Mouse (Mus musculus) kidney, postnatal 4 days (tissue): Measurements from ENCODE around the gene 1700067K01Rik.
A peak's percentile ranks its signal among the peaks of the same experiment; 100 is the strongest.
"Not testable (repeated sequence)": the region's sequence is repeated elsewhere in the genome, so short reads cannot be mapped to it uniquely, and the experiment has no call there.

ENCODE experiments used
- DNase-seq, 2 experiments: peaks; one replicate each; pipeline ENCODE4 v3.0.0; 2021; ENCODE audit warnings: mixed read lengths in 2 of 2

Gene 1700067K01Rik

DNA sequence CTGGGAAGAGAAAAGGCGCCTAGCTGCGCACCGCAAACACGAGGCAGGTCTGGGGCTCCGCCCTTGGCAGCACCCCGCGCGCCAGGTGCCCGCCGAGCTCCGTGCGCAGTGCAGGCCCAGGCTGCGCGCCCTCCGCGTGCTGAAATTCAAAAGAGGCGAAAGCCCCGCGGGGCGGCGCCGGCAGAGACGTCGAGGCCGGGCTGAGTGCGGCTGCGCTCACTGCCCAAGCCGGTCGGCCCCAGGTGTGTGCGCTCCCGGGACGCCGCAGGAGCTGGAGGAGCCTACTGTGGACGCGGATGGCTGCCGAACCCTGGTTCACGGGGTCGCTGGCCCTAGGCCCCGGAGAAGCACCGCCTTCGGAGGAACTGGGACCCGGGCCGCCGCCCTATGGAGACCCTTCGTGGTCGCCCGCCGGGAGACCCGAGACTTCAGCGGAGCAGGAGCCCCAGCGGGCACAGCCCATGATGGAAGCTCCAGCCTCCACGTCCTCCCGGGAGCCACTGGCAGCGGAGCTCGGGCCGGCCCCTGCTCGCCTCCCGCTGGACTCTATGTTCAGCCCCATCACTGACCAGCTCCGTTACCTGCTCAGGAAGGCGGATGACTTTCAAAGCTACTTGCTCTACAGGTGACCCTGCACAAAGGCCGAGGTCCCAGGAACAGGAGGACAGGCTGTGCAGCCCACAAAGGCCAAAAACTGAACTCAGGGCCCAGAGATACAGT, at the start of gene 1700067K01Rik:
Gene 1700067K01Rik (plus strand): TSS at position 222 of the 720 bp plus-strand sequence.
- peak; percentile 23 to 25 for DNase-seq

DNA sequence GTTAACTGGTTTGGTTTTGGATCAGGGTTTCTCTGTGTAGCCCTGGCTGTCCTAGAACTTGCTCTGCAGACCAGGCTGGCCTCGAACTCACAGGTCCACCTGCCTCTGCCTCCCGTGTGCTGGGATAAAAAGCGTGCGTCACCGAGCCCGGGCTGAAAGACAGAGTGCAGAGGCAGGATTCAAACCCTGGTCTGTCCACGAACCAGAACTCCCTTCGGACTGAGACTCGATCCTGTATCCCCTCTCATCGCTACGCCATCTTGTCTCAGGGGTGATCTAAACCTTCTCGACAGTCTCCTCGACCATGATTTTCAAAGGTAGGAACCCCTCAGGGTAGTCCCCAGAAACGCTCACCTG, 46.6 kb upstream of the 1700067K01Rik start:
- no peak for DNase-seq

DNA sequence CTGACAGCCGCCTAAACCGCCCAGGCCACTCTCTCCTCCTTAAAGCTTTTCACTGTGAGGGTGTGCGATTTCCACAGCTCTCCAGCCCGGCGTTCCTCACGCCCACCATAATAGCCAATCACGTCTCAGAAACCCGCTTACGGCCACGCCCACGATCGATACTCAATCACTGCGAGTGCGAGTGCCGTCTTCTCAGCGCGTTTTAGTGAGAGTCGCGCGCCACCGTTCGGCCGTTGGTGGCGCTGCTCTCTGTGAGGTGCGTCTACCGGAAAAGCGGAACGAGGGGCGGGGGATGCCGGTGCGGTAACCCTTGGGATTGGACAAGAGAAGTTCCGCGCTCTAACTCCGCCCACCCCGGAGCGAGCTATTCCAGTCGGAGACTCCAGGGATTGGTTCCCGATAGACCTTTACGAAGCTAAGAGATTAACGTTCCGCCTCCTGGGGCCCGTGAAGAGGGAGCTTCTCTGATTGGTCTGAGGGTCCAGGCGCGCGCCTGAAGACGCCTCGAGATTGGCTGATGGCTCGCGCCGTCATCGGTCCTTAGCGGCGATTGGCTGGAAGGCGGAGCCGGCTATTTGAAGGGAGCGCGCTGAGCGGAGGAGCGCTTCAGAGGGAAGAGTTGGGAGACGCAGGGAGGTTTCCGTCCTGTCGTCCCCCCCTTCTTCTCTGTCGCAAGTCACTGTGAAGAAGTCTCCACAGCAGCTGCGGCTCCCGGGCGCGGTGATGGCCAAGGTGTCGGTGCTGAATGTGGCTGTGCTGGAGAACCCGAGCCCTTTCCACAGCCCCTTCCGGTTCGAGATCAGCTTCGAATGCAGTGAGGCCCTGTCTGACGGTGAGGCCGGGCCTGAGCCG, 46.0 kb upstream of the 1700067K01Rik start, which contains the start of the genes Gm10644 and Asf1b:
Gene Gm10644 (minus strand): TSS at position 100 of the 852 bp plus-strand sequence.
Gene Asf1b (plus strand): TSS at position 402 of the 852 bp plus-strand sequence.
- peak; percentile 99 to 100 for DNase-seq

DNA sequence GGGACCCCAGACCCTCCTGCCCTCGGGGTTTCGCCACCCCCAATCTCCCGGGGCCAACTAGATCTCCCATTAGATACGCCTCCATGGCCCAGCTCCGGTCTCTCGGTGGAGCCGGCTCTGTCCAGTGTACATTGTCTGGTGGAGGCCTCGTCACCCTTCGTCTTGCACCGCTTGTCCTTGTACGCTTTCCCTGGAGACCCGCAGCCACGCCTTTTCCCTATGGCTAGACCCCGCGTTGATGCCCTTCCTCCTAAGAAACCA, 45.4 kb upstream of the 1700067K01Rik start:
- no peak for DNase-seq

DNA sequence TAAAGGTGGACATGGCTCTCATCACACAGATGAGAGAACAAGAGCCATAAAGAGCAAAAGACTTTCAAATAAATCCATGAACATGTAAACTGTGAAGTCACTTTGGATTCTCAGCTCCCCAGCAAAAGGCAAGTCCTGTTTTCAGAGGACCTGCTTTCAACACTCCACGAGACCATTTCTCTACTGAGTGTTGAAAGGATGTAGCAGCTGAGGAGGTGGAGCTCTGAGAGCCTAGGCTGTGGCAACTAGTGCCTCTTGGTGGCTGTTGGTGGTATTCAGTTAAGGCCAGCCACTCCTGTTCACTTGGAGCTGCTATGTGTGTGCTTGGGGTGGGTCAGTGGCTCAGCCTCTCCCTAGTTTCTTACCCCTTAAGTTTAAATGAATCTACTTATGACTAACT, 44.5 kb upstream of the 1700067K01Rik start:
- no peak for DNase-seq

DNA sequence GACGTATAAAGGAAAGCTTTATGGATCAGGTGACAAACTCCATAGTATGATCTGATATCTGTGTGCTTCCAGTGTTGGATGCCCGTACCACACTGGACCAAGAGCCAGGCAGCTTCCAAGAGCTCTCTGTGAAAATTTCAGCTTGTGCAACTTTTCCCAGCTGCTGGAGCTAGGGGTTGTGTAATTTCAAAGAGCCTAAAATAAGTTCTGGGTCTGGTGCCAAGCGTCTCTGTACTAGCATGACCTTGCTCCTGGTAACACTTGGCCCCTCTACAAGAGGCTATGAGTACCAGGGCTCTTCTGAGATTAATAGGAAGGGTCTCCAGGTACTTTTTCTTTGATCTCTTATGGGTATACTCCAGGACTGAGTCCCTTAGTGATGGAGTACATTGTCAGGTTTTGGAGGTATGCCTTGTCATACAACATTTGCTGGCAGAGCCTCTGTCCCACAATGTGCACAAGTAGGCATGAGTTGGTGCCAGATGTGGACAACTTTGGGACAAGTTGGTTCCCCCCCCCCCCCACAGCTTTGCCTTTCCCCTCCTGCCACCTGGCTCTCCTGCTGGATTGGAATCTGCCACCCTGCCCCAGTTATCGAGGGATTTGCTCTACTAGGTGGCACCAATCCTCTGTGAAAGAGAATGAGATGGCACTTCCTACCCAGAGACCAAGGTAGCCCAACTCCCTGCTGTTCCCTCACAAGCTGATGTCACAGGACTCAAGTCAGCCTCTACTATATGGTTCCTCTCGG, 37.1 kb upstream of the 1700067K01Rik start:
- DNase-seq, result no peak

DNA sequence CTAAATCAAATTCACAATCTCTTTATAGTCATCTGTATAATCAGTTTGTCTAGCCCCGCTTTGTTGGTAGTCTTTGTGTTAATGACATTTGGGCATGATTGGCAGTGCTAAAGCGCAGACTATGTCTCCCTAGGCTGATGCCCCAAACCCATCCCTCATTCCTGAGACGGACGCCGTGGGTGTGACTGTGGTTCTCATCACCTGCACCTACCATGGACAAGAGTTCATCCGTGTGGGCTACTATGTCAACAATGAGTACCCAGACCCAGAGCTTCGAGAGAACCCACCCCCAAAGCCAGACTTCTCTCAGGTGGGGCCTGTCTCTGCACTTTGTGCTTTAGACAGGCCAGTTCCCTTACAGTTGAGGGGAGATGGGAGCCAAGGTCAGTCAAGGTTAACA, 33.6 kb upstream of the 1700067K01Rik start:
- no peak for DNase-seq

DNA sequence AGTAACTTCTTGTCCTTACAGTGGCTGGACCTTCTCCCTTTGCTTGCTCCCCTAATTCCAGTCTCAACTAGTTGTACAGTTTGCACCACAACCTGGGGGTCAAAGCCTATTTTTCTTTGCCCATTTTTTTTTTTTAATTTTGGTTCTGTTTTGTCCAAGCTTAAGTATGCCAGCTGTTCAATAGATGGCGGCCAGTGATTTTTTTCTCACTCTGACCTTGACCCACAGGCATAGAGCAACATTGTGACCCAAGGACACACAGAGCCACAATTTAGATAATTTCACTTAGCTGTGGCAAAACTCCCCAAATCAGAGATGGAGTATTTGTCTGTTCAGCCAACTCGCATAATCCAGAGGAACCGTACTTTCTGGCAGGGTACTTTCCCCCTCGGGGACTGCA, 30.2 kb upstream of the 1700067K01Rik start:
- DNase-seq, result no peak

DNA sequence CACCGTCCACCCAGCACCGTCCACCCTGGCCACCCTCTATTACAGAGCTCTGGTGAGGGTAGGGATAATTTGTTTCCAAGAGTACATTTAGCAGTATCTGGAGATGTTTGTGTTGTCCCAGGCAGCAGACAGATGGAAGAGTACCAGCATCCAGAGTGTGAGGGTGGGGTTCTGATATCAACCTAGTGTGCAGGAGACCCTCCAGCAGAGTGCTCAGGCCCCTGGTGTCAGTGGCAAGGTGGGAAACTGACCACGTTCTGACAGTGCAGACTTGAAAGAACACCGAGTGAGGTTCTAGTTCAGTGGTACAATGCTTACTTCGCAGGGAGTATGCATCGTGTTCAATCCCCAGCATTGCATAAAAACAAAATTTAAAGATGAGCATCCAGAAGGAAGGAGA, 29.6 kb upstream of the 1700067K01Rik start:
- DNase-seq, result no peak

DNA sequence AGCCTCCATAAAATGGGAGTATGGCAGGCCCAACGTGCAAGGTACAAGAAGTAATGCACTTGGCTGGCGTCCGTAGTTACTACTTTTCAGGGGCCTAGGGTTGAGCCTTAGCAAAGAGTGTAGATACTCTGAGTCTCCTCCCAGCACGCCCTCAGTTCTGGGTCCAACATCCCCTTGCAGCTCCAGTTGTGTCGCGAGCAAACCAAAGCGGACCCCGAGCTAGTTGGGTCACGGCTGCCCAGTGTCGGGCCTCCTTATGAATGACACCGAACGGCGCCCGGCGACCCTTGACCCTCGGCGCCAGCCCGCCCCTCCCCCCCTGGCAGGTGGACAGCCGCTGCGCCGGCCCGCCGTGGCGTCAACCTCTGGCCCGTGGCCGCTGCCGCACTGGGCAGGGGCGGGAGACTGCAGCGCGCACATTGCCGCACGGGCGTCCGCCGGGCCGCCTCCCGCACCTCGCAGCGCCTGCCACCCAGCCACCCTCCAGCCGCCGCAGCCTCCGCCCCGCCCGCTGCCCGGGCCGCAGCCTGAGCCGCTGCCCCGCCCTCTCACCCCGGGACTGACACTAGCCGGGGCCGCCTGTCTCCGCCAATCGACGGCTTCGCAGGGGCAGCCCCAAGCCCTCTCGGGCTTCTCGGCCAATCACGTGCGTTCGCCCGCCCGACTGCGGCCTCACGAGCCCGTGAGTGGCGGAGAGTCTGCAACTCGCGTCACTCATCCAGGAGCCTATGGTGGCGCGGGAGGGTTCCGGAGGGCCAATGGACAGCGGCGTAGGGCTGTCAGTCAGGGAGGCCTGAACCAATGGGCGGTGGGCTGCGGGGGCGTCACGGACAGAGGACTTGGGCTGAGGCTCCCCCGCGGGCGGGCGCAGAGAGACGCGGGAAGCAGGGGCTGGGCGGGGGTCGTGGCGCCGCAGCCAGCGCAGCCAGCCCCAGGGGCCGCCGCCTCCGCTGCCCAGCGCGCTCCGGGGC, 28.9 kb upstream of the 1700067K01Rik start, which contains the start of gene Prkaca:
Gene Prkaca (plus strand): TSS at position 844 of the 971 bp plus-strand sequence.
- DNase-seq, result peak; percentile 97 to 99

DNA sequence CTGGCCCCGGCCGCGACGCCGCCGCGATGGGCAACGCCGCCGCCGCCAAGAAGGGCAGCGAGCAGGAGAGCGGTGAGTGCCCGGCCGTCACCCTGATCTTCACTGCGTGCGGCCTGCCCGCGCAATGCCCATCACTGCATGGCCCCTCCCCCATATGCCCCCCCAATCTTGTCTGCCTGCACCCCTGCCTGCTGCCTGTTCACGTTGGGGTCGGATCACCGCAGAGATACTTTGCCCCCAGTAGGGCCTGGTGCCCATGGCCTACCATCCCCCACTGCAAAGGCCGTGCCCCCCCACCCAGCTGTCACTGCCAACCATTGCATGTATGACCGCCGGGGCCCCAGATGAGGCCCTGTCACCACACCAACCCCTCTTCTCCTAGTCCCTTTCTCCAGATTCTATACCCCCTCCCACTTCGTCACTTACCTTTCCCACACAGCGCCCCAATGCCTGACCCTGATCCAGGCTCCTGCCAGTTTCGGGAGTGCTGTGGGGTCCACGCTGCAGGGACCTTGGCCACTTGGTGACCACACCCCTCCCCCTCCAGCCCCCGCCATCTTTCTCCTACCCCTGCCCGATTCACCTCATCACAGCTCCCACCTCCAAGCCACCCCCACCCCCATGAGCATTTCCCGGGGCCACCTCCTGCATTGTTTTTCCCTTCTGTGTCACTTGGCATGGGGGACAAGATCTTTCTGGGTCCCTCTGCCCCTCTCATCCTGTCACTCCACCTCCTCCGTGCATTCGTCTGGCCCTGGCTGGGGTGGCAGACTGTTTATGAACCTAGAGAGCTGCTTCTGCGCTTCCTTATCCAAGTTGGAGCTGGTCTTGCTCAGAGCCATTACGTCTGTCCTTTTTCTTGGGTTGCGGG, 27.9 kb upstream of the 1700067K01Rik start:
- DNase-seq, result peak; percentile 37 to 40

DNA sequence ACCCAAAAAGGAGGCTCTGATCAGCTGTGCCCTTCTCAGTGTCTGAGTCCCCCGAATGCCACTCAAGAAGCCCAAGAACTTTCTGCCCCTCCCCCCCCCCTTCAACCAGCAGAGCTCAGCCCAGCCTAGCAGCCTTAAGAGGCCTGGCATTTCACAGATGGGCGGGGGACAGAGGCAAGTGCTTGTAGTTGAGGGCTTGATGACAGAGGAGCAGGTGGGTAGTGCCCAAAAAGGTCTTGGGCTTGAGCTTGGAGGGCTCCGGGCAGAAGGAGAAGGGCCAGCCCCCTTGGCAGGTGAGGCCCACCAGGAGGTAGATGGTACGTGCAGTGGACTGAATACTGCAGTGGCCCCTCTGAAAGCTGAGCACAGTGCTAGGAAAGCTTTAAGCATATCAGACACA, 26.8 kb upstream of the 1700067K01Rik start:
- no peak for DNase-seq

DNA sequence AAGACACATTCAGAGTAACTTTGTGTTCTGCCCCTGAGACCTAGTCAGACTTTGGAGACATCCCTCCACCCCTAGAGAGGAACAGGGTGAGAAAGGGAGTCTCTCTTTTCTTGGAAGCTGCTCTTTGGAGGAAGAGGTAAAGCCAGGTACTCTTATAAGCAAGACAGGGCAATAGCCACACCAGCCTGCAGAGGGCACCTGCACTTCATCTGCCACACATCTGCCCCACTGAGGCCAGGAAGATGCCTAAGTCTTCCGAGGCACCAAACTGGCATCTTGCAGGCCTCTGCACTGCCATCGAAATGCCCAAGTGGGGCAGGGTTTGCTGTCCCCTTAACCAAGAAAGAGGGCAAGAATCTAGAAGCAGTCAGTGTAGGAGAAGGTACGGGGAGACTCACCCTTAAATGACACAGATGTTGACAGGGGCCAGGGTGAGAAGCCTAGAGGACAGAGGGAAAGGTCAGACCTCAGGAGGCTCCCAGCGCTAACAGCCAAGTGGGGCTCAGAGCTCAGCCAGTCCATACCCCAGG, 25.1 kb upstream of the 1700067K01Rik start:
- DNase-seq, result no peak

DNA sequence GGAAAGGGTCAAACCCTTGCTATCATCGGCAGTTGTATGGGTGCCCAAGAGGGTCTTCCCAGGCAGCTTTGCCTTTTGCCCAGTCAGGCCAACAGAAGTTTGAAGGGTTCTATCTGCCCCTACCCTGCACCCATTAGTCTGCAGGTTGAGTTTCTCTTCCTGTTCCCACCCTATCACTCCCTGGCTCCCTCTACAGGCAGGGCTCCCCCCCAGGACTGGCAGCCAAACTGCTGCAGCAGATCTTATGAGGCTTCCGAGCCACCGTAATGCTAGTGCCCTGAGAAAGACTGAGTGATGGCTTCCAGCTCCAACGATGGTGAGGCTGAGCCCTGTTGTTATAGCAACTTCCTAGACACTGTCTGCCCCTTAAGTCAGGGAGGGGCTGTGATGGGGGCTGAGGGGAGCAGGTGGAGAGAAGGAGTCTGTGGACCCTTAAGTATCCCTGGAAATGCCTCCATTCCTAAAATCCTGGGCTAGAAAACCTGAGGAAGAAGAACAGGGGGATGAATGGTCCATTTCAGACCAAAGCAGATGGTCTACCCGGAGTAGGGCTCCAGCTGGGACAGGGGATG, 24.4 kb upstream of the 1700067K01Rik start:
- no peak for DNase-seq

DNA sequence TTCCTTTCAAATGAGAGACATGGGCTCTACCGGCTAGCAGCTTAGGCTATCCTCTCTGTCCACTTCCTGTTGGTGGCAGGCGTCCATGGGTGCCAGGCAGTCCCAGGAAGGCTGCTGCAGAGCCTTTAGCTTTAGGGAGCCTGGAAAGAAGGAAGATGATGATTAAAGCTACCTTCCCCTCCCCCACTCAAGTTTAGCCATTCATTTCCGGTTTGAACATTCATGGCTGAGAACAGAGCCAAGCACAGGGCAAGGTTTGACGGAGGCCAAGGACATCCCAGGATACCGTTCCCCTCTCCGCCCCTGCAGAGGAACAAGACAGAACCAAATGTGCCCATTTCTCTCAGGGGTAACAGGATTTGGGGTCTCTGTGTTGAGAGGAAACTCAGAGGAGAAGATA, 23.7 kb upstream of the 1700067K01Rik start:
- DNase-seq, result peak in 1 of 2 experiments; percentile 34

DNA sequence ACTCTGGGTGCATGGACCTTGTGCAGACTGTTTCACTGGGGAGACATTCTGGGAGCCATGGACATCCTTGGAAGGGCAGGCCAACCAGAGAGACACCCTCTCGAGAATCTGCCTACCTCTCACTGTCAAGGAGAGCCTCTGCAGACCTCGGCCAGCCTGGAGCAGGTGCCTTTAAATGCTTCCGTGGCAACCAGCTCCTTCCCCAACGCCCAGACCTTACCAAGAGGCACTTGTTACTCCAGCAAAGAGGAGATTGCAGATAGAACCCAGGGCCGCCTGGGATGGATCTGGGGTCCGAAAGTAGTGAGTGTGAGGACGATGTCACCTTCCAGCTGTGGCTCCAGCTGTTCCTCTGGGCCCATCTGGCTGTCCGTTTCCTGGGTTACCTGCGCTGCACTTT, 23.1 kb upstream of the 1700067K01Rik start:
- DNase-seq, result no peak

DNA sequence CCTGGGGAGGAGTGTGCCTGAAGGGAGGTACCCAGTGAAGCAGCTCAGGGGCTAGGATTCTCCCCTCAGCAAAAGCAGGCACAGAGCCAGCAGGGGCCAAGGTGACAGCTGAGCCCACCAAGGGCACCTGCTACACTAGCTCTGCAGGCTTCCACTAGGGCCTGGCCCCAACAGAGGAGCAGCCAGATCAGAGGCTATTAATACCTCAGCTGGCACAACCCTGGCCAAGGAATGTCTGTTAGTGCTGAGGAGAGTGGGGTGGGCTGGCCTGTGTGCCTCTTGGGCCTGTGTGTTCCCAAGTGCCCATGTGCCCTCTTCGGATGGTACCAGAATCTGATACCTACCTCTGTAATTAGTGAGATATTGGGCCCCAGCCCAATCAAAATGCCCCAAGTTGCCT, 21.1 kb upstream of the 1700067K01Rik start:
- DNase-seq, result no peak

DNA sequence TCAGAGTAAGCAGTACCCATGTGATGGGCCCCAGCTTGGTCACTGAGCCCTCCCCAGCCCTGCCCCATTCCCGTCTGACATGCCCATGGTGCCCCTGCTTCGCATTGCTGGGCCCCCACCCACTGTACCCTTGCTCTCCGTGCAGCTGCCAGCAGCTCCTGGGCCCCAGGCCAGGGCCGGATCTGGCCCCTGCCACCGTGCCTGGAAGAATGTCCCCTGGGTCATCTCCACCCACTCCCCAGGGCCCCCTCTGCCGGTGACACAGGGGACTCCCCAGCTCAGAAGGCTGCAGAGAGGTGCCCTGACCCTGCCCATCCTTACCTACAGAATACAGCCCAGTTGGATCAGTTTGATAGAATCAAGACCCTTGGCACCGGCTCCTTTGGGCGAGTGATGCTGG, 20.5 kb upstream of the 1700067K01Rik start:
- no peak for DNase-seq

DNA sequence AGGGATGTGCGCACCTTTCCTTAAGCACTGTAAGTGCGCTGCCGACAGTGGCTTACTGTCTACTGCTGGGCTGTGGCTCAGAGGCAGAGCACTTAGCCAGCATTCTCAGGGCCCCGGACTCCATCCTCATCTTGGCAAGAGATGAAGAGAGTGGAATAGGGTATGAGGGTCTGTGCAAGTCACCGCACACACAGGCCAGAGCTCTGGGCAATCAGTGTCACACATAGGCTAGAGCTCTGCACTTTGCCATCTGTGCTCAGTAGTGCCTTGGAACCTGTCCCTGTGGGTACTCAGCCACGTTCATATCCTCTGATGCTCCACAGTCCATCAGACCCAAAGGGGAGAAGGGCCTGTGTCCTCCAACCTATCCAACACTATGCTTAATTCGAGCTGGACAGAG, 19.8 kb upstream of the 1700067K01Rik start:
- DNase-seq, result no peak

DNA sequence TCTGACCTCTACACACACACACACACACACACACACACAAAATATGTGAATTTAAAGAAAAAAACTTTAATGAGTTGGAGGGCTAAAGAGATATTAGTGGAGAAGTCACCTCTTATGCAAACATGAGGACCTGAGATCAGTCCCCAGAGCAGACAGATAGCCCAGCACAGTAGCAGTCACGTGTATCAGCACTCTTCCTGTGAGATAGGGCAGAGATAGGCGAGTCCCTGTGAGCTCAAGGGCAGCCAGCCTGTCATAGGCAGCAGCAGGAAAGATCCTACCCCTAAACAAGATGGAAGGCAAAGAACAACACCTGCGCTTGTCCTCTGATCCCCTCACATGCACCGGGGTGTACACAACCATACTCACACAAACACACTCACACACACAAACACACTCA, 18.9 kb upstream of the 1700067K01Rik start:
- no peak for DNase-seq

DNA sequence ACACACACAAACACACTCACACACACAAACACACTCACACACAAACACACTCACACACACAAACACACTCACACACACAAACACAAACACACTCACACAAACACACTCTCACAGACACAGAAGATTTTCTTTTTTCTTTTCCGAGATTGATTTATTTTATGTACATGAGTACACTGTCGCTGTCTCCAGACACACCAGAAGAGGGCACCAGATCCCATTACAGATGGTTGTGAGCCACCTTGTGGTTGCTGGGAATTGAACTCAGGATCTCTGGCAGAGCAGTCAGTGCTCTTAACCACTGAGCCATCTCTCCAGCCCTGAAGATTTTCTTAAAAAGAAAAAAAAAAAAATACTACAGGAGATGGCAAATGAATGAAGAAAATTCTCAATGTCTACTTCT, 18.1 kb upstream of the 1700067K01Rik start:
- not testable (repeated sequence) for DNase-seq
